Mouse (Mus musculus) bone marrow, adult 2 months (tissue): ENCODE data around the gene Sag. TPM values are rescaled to one million over a fixed set of nuclear protein-coding genes. Genes with fewer than 3 reads are reported as not detected.

Experiments
- H3K27ac ChIP-seq: fragments of 200-500 bp; 2 replicates; pipeline ENCODE4 v1.5.1; 2012; ENCODE audit warnings: low read depth, mild to moderate bottlenecking, control low read depth, inconsistent platforms, low read length; ENCODE audit not compliant: control insufficient read depth, poor library complexity, insufficient read depth
- H3K4me1 ChIP-seq: fragments of 200-500 bp; 2 replicates; pipeline ENCODE4 v1.6.1; 2011; ENCODE audit warnings: low read length; ENCODE audit not compliant: control insufficient read depth, insufficient read depth
- H3K4me3 ChIP-seq: fragments of 200-500 bp; replicated peaks from 2 replicates; pipeline ENCODE3; 2011; ENCODE audit warnings: mild to moderate bottlenecking, low read depth, low read length, control low read depth; ENCODE audit not compliant: control insufficient read depth
- CTCF ChIP-seq: fragments of 200-500 bp; IDR thresholded peaks from 2 replicates; pipeline ENCODE4 v1.5.1; 2011; ENCODE audit warnings: low read length, control low read depth; ENCODE audit not compliant: control insufficient read depth, insufficient read depth
- POLR2A ChIP-seq: fragments of 200-500 bp; IDR thresholded peaks from 2 replicates; pipeline ENCODE4 v1.6.1; 2011; ENCODE audit warnings: low read depth, mild to moderate bottlenecking, control low read depth, low read length, borderline replicate concordance; ENCODE audit not compliant: control insufficient read depth
- WGBS: fragments of 180-500 bp; shearing (Covaris S2); methylation state at CpG from one replicate; pipeline ENCODE4 v1.1.7; 2018; 5-methylcytosine and 5-hydroxymethylcytosine counted together
- polyA plus RNA-seq: library from polyadenylated mRNA; stranded (reverse); fragments of >200 nt; gene quantifications from 2 replicates; pipeline ENCODE4 v1.2.4, GENCODE M21; 2011; ENCODE audit warnings: low replicate concordance; ENCODE audit not compliant: missing spikeins, insufficient read depth, insufficient read length

Sag gene
- 4.0 and 7.0 TPM in 2 replicates for polyA plus RNA-seq

GRCm38 (mm10) chr1:87803576-87803975, at the start of gene Sag:
TSS of gene Sag (plus strand) at chr1:87803680.
- Histone ChIP-seq H3K4me3 (no peak within 1 kb of the TSS), H3K27ac (no peak within 1 kb of the TSS), H3K4me1 (no peaks in the 10 kb centered on the region)
- WGBS, result 65% methylated on average over 6 of the region's 6 CpGs
- TF ChIP-seq CTCF (no peak), POLR2A (no peak)

GRCm38 (mm10) chr1:87755641-87756470, 47.6 kb upstream of the Sag start, which contains the start of gene Atg16l1:
TSS of gene Atg16l1 (plus strand) at chr1:87755870.
- Histone ChIP-seq H3K4me1 (peaks cover 1% of the 10 kb centered on the region; the same call in 1 of the 2 replicates), H3K27ac (peak within 1 kb of the TSS; percentile 98), H3K4me3 (peak within 1 kb of the TSS; percentile 92)
- WGBS, result under 1% methylated on average over 79 of the region's 79 CpGs
- TF ChIP-seq CTCF, result peak; percentile 57; the same call in 1 of the 2 replicates
- TF ChIP-seq POLR2A, result peak; percentile 44; the same call in 1 of the 2 replicates

GRCm38 (mm10) chr1:87763821-87764220, 39.7 kb upstream of the Sag start:
- H3K4me3 ChIP-seq, result no peak overlapping the region
- 58% methylated on average over 3 of the region's 3 CpGs for whole genome bisulfite sequencing
- H3K4me1 ChIP-seq, result no peaks in the 10 kb centered on the region; the same call in 1 of the 2 replicates
- TF ChIP-seq POLR2A (no peak), CTCF (no peak)
- no peak overlapping the region for H3K27ac ChIP-seq

DNA sequence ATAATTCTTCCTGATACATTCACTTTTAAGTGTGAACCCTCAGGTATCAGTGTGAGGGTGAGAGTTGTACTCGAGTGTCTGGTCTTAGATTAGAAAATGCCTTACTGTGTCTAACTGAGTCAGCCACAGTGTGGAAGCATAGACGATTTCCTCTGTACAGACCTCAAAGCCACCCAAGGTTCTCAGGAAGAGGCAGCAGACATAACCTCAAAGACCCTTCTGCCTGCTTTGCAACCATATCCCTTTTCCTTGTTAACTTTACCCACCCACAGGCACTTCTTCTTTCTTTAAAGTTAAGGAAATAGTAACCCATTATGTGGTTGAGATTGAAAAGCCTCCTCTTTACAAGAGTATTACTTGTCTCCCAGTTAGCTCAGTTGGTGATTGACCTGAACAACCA, 37.7 kb upstream of the Sag start:
- 34% methylated on average over 2 of the region's 2 CpGs for whole genome bisulfite sequencing
- H3K27ac ChIP-seq, result no peak overlapping the region
- no peak overlapping the region for H3K4me3 ChIP-seq
- no peak for TF ChIP-seq POLR2A
- TF ChIP-seq CTCF, result no peak
- H3K4me1 ChIP-seq, result no peaks in the 10 kb centered on the region; the same call in 1 of the 2 replicates

GRCm38 (mm10) chr1:87766233-87766632, 37.2 kb upstream of the Sag start:
- no peak overlapping the region for H3K4me3 ChIP-seq
- TF ChIP-seq CTCF (peak; percentile 88), POLR2A (no peak)
- 80% methylated on average over 3 of the region's 3 CpGs for WGBS
- no peak overlapping the region for H3K27ac ChIP-seq
- H3K4me1 ChIP-seq, result no peaks in the 10 kb centered on the region; the same call in 1 of the 2 replicates

GRCm38 (mm10) chr1:87769263-87769662, 34.2 kb upstream of the Sag start:
- Histone ChIP-seq H3K4me1 (no peaks in the 10 kb centered on the region; the same call in 1 of the 2 replicates), H3K4me3 (no peak overlapping the region), H3K27ac (no peak overlapping the region)
- TF ChIP-seq POLR2A (no peak), CTCF (no peak)
- 88% methylated on average over 2 of the region's 2 CpGs for WGBS

GRCm38 (mm10) chr1:87770486-87770885, 33.0 kb upstream of the Sag start:
- H3K4me1 ChIP-seq, result no peaks in the 10 kb centered on the region; the same call in 1 of the 2 replicates
- H3K4me3 ChIP-seq, result no peak overlapping the region
- H3K27ac ChIP-seq, result no peak overlapping the region
- WGBS, result 75% methylated on average over 3 of the region's 3 CpGs
- TF ChIP-seq POLR2A, result no peak
- no peak for TF ChIP-seq CTCF

DNA sequence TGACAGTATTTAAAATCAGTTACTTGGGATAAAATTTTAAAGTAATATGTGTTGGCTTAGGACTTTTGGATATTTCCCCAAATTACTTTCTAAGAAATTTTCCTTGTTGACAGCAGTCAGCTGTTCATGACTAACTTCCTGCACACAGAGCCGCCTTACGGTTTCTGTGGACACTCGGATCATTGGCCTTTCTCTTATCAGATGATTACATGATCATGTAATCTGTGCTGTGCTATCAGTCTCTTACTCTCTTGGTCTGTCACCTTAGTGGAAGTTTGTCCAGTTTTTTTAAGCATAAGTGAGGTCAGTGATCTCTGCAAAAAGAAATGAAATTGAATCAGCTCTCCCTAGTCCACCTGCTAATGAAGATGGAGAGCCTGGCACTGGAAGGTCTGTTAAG, 31.8 kb upstream of the Sag start:
- Histone ChIP-seq H3K4me3 (no peak overlapping the region), H3K4me1 (no peaks in the 10 kb centered on the region), H3K27ac (no peak overlapping the region)
- 86% methylated on average over 3 of the region's 3 CpGs for WGBS
- no peak for TF ChIP-seq CTCF
- TF ChIP-seq POLR2A, result no peak
